Mouse (Mus musculus) ES-Bruce4 (cell line): ENCODE measurements around the gene Notch1. TPM values are rescaled to one million over a fixed set of nuclear protein-coding genes. Genes with fewer than 3 reads are reported as not detected.

Experiments
- H3K27ac ChIP-seq: 2 replicates; pipeline ENCODE4 v1.5.1; 2012; ENCODE audit warnings: low read length, inconsistent platforms; ENCODE audit not compliant: insufficient read depth
- H3K27me3 ChIP-seq: 2 replicates; pipeline ENCODE4 v1.6.1; 2012; ENCODE audit warnings: mild to moderate bottlenecking, low read length, inconsistent platforms; ENCODE audit not compliant: control insufficient read depth, poor library complexity, insufficient read depth, severe bottlenecking
- H3K36me3 ChIP-seq: 2 replicates; pipeline ENCODE4 v1.6.1; 2012; ENCODE audit warnings: inconsistent platforms, mild to moderate bottlenecking, low read length, moderate library complexity; ENCODE audit not compliant: control insufficient read depth, poor library complexity, insufficient read depth, severe bottlenecking
- H3K4me1 ChIP-seq: one replicate; pipeline ENCODE4 v1.8.1; 2011; ENCODE audit warnings: low read length; ENCODE audit not compliant: control insufficient read depth, insufficient read depth
- H3K4me3 ChIP-seq: 2 replicates; pipeline ENCODE4 v1.5.1; 2011; ENCODE audit warnings: low read depth, mild to moderate bottlenecking, low read length
- H3K9ac ChIP-seq: 2 replicates; pipeline ENCODE4 v1.6.1; 2012; ENCODE audit warnings: low read depth, mild to moderate bottlenecking, inconsistent platforms; ENCODE audit not compliant: poor library complexity, severe bottlenecking
- H3K9me3 ChIP-seq: replicated peaks from 2 replicates; pipeline ENCODE4 v1.6.1; 2012; ENCODE audit warnings: mild to moderate bottlenecking, low read length, inconsistent platforms; ENCODE audit not compliant: control insufficient read depth, poor library complexity, insufficient read depth, severe bottlenecking
- CTCF ChIP-seq: IDR thresholded peaks from one replicate; pipeline ENCODE4 v1.8.1; 2011; ENCODE audit warnings: low read depth, low read length
- EP300 ChIP-seq: IDR thresholded peaks from 2 replicates; pipeline ENCODE4 v1.6.1; 2011; ENCODE audit warnings: low read depth, low read length; ENCODE audit not compliant: insufficient read depth
- POLR2A ChIP-seq: IDR thresholded peaks from one replicate; pipeline ENCODE4 v1.8.1; 2011; ENCODE audit warnings: low read length; ENCODE audit not compliant: insufficient read depth
- polyA plus RNA-seq: library from polyadenylated mRNA; stranded (reverse); fragments of >200 nt; gene quantifications from 2 replicates; pipeline ENCODE4 v1.2.4, GENCODE M21; 2011; ENCODE audit warnings: low read depth; ENCODE audit not compliant: missing spikeins, insufficient read depth, insufficient read length

Notch1 gene
- polyA plus RNA-seq, 1 experiment, result 31.9 TPM

- H3K27ac ChIP-seq, result no peak overlapping the region
Measured at GRCm38 (mm10) chr2:26475505-26476430, 40.7 kb downstream of the Notch1 start.

GRCm38 (mm10) chr2:26474789-26475504 lies 41.5 kb downstream of the Notch1 start:
- Histone ChIP-seq H3K36me3 (peaks cover 10% of the 10 kb centered on the region; the same call in 1 of the 2 replicates), H3K27ac (no peak overlapping the region), H3K27me3 (no peaks in the 10 kb centered on the region), H3K9ac (no peak overlapping the region), H3K9me3 (no peaks in the 10 kb centered on the region), H3K4me3 (no peak overlapping the region), H3K4me1 (no peaks in the 10 kb centered on the region)
- TF ChIP-seq CTCF (peak; percentile 23), POLR2A (no peak)

More at GRCm38 (mm10) chr2:26475505-26476430, 40.7 kb downstream of the Notch1 start:
- Histone ChIP-seq H3K27me3 (no peaks in the 10 kb centered on the region), H3K9me3 (no peaks in the 10 kb centered on the region), H3K4me1 (no peaks in the 10 kb centered on the region), H3K9ac (no peak overlapping the region), H3K4me3 (no peak overlapping the region), H3K36me3 (peaks cover 10% of the 10 kb centered on the region; the same call in 1 of the 2 replicates)
- TF ChIP-seq POLR2A, result no peak
- no peak for TF ChIP-seq CTCF
- no peak for TF ChIP-seq EP300

- TF ChIP-seq EP300 (no peak), CTCF (no peak), POLR2A (no peak)
- Histone ChIP-seq H3K4me1 (no peaks in the 10 kb centered on the region), H3K9me3 (no peaks in the 10 kb centered on the region), H3K9ac (no peak overlapping the region), H3K27ac (no peak overlapping the region), H3K4me3 (no peak overlapping the region), H3K36me3 (peaks cover 6% of the 10 kb centered on the region), H3K27me3 (no peaks in the 10 kb centered on the region)
Measured at GRCm38 (mm10) chr2:26472312-26473090, 44.0 kb downstream of the Notch1 start.

GRCm38 (mm10) chr2:26471652-26472285 lies 44.7 kb downstream of the Notch1 start:
- no peak for TF ChIP-seq EP300
- TF ChIP-seq POLR2A, result no peak
- no peak for TF ChIP-seq CTCF
- H3K9me3 ChIP-seq, result no peaks in the 10 kb centered on the region
- H3K9ac ChIP-seq, result no peak overlapping the region
- no peak overlapping the region for H3K27ac ChIP-seq
- H3K36me3 ChIP-seq, result peaks cover 6% of the 10 kb centered on the region
- no peak overlapping the region for H3K4me3 ChIP-seq
- H3K27me3 ChIP-seq, result no peaks in the 10 kb centered on the region
- H3K4me1 ChIP-seq, result no peaks in the 10 kb centered on the region

GRCm38 (mm10) chr2:26470967-26471366 lies 45.5 kb downstream of the Notch1 start:
- Histone ChIP-seq H3K4me1 (no peaks in the 10 kb centered on the region), H3K4me3 (no peak overlapping the region), H3K27ac (no peak overlapping the region), H3K9ac (no peak overlapping the region), H3K9me3 (no peaks in the 10 kb centered on the region), H3K27me3 (no peaks in the 10 kb centered on the region), H3K36me3 (peaks cover 6% of the 10 kb centered on the region)
- no peak for TF ChIP-seq POLR2A
- no peak for TF ChIP-seq EP300
- TF ChIP-seq CTCF, result no peak
